Mouse (Mus musculus) large intestine, adult 2 months (tissue): ENCODE measurements around the gene Prrx1. TPM values are rescaled to one million over a fixed set of nuclear protein-coding genes. Genes with fewer than 3 reads are reported as not detected.

ENCODE experiments used
- DNase-seq: peaks from one replicate; pipeline ENCODE4 v3.0.0-alpha.2; 2012; ENCODE audit warnings: low read depth, low spot score
- WGBS: fragments of 180-500 bp; shearing (Covaris S2); methylation state at CpG from one replicate; pipeline ENCODE4 v1.1.7; 2018; 5-methylcytosine and 5-hydroxymethylcytosine counted together
- polyA plus RNA-seq: library from polyadenylated mRNA; depleted of rRNA; stranded (reverse); fragments of >200 nt; gene quantifications from 2 replicates; pipeline ENCODE4 v1.2.3, GENCODE M21; 2012; rRNA removed

Gene Prrx1
- 0.17 and 1.2 TPM in 2 replicates for polyA plus RNA-seq

- 5% methylated on average over 17 of the region's 17 CpGs for WGBS
- DNase-seq = no peak
Measured at GRCm38 (mm10) chr1:163313101-163313773, at the start of gene Prrx1. TSS of gene Prrx1 (minus strand) at chr1:163313710.

- DNase-seq = no peak
- WGBS = 56% methylated on average over 8 of the region's 8 CpGs
Measured at GRCm38 (mm10) chr1:163362202-163362601, 48.7 kb upstream of the Prrx1 start.

- DNase-seq = no peak
- 73% methylated on average over 5 of the region's 5 CpGs for WGBS
Measured at GRCm38 (mm10) chr1:163361376-163361775, 47.9 kb upstream of the Prrx1 start.

- 58% methylated on average over 6 of the region's 6 CpGs for WGBS
- no peak for DNase-seq
Measured at GRCm38 (mm10) chr1:163360796-163361195, 47.3 kb upstream of the Prrx1 start.

- WGBS = 85% methylated on average over 3 of the region's 3 CpGs
- no peak for DNase-seq
Measured at GRCm38 (mm10) chr1:163359521-163359920, 46.0 kb upstream of the Prrx1 start.

- DNase-seq = no peak
- 41% methylated on average over 7 of the region's 7 CpGs for WGBS
Measured at GRCm38 (mm10) chr1:163358165-163358564, 44.7 kb upstream of the Prrx1 start.

GRCm38 (mm10) chr1:163357733-163358132, 44.2 kb upstream of the Prrx1 start:
- 19% methylated on average over 6 of the region's 6 CpGs for WGBS
- DNase-seq = no peak

- 21% methylated on average over 4 of the region's 4 CpGs for WGBS
- DNase-seq = no peak
Measured at GRCm38 (mm10) chr1:163356167-163356566, 42.7 kb upstream of the Prrx1 start.

- WGBS = 10% methylated on average over 3 of the region's 3 CpGs
- DNase-seq = no peak
Measured at GRCm38 (mm10) chr1:163355626-163356156, 42.2 kb upstream of the Prrx1 start.

GRCm38 (mm10) chr1:163350988-163351387, 37.5 kb upstream of the Prrx1 start:
- WGBS = 66% methylated on average over 3 of the region's 3 CpGs
- DNase-seq = no peak

GRCm38 (mm10) chr1:163345541-163345940, 32.0 kb upstream of the Prrx1 start:
- DNase-seq = no peak
- 80% methylated on average over 5 of the region's 5 CpGs for WGBS

- no peak for DNase-seq
- 53% methylated on average over 1 of the region's 1 CpGs for WGBS
Measured at GRCm38 (mm10) chr1:163344931-163345330, 31.4 kb upstream of the Prrx1 start.

GRCm38 (mm10) chr1:163339219-163339561, 25.7 kb upstream of the Prrx1 start:
- WGBS = 55% methylated on average over 3 of the region's 3 CpGs

GRCm38 (mm10) chr1:163338525-163339218, 25.2 kb upstream of the Prrx1 start:
- 56% methylated on average over 7 of the region's 7 CpGs for WGBS
- DNase-seq = no peak

More at GRCm38 (mm10) chr1:163339219-163339561, 25.7 kb upstream of the Prrx1 start:
- no peak for DNase-seq

GRCm38 (mm10) chr1:163337821-163338220, 24.3 kb upstream of the Prrx1 start:
- 62% methylated on average over 2 of the region's 2 CpGs for WGBS
- DNase-seq = no peak

GRCm38 (mm10) chr1:163327279-163327678, 13.8 kb upstream of the Prrx1 start:
- WGBS = 37% methylated on average over 2 of the region's 2 CpGs
- no peak for DNase-seq

- DNase-seq = no peak
- WGBS = 54% methylated on average over 3 of the region's 3 CpGs
Measured at GRCm38 (mm10) chr1:163319669-163320571, 6.4 kb upstream of the Prrx1 start.

- WGBS = 10% methylated on average over 1 of the region's 1 CpGs
Measured at GRCm38 (mm10) chr1:163316920-163317319, 3.4 kb upstream of the Prrx1 start.

GRCm38 (mm10) chr1:163314829-163315301, 1.4 kb upstream of the Prrx1 start:
- 6% methylated on average over 23 of the region's 23 CpGs for WGBS
- DNase-seq = no peak

More at GRCm38 (mm10) chr1:163316920-163317319, 3.4 kb upstream of the Prrx1 start:
- DNase-seq = no peak
